Mouse (Mus musculus): ENCODE measurements around the gene Tbpl2. TPM values are rescaled to one million over a fixed set of nuclear protein-coding genes. Genes with fewer than 3 reads are reported as not detected.

The Tbpl2 gene
- not detected in 2 replicates for total RNA-seq (2015)
- total RNA-seq (2017): not detected in 2 replicates

DNA sequence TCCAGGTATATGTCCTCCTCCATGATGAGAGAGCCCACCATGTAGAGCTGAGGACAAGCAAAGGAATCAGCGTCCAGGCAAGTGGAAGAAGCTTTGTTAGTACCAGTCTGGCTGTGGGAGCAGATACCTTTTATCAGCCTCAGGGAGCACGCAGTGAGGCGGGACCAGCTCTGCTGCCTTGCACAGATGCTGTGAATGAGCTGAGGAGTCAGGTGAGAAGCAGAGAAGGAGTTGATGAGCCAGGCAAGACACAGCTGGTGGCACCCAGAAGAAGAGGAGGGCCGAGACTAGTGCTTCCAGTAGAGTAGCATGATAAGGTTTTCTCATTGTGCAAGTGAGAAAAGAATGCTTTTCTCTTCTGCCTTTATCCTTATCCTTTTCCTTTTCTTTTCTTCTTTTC is at the start of gene Tbpl2:
Gene Tbpl2, minus strand, starts transcription at position 101 of the 400 bp plus-strand sequence.
- ATAC-seq (ENCODE audit: poor library complexity, severe bottlenecking): no peak

DNA sequence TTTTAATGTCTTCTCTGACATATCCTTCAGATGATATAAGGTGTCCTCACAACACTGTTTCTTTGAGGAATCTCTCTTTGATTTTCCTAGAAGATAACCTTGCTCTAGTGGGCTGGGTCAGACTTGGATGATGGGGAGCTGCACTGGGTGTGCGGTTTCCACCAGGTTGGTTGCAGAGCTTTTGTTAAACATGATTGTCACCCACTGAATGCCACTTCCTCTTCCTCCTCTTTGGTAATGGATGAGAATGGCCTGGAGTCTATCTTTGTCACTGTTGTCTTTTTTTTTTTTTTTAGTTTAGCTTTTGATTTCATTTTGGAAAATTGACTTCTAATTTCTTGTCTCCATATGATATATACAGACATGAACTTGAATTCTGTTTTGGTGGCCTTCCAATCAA is 38.0 kb upstream of the Tbpl2 start:
- ATAC-seq (ENCODE audit: poor library complexity, severe bottlenecking): peak; percentile 63

DNA sequence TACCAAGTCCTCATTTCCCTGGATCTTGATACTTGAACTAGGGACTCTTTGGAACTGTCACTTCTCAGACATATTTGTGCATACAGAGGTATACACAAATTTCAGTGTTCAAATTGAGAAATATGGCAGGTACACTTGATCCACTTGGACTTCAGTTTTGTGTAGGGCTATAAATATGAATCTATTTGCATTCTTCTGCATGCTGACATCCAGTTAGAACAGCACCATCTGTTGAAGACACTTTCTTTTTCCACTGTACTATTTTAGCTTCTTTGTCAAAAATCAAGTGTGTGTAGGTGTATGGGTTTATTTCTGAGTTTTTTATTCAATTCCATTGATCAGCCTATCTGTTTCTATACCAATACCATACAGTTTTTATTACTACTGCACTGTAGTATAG is 12.7 kb upstream of the Tbpl2 start:
- ATAC-seq (ENCODE audit: poor library complexity, severe bottlenecking): no peak

DNA sequence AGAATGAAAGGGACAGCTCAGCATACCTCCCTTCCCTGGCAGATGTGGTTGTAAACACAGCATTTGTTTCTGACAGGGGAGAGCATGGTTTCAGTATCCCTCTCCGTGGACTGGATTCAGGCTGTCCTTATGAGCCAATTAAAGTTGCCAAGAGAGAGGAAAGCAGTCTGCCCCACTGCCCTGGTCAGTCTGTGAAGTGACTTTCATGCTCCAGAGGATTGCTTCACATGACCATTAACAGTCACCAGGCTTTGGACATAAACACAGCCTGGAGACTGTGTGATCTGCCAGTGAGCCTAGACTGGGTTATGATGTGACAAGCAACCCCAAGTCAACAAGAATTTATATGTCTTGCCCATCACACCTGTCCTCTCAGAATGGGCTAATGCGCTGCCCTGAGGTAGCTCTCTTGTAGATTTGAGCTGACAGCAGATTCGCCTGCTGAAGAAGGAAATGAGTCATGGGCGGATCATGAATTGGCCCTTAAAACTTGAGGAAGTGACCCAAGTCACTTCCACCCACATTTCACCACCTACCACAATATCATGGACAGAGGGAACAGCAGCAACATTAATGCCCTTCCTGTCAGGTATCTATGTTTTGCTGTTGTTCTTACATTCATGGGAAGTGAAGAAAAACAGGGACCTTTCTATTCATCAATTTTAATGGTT is 7.4 kb upstream of the Tbpl2 start:
- ATAC-seq (ENCODE audit: poor library complexity, severe bottlenecking): peak; percentile 98

DNA sequence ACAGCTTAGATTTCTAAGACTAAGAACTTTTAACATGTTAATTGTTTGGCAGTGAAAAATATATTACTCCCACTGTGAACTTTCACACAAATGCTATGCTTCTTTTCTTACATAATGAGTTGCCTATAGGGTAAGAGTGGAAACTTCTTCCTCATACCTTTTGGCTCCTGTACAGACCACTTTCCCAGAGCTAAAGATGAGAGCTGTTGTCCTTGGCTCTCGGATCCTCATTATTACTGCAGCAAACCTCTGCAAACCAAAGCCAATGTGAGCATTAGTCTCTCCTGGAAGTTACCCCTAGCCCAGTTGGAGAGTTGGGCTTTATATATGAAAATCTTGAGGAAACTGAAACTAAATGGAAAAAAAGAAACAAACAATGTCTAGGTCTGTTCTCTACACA is 5.5 kb downstream of the Tbpl2 start:
- no peak for ATAC-seq (ENCODE audit: poor library complexity, severe bottlenecking)

DNA sequence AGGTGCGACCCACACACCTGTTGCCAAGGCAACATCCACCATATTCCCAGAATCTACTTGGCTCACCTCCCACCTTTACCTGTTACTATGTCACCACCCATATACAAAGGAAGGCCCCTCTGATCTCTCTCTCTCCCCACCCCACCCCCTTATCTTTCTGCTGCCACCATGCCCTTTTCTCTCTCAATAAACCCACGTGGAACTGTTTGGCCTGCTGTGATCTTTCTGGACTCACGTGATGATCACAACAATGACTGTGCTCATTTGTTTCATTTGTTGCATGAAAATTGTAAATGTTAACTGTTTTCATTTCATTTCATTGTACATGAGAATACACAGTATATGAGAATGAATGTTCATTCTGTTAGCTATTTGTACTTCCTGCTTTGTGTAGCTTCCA is 45.9 kb downstream of the Tbpl2 start:
- ATAC-seq (ENCODE audit: poor library complexity, severe bottlenecking): no peak

DNA sequence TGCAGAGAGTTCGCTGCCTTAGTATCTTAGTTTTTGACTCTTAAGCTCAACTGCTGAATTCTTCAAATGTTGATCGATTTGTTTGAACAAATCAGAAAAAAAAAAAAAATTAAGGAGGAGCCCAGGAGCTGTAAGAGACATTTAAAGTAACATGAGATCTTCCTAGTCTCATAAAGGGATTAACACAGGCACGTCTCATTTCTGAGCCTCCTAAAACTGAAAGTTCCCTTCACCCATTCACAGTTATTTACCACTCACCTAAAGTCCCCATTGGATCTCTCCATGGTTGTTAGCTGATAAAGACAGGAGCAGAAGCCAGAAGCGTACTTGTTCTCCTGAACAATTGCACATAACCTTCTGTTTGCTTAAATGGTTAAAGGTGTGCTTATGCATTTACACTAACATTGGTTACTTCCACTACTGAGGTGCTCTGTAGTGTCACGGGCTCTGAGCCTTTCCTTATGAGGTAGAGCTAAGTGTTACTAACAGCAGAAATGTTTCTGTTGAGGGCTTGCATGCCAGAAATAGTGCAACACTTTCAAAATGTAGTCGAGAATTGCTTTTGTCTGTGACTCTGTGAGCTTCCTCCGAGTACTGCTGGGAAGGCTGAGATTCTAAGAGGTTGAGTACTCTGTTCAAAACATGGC is 46.9 kb downstream of the Tbpl2 start, which contains the start of gene Hnmt:
Gene Hnmt, minus strand, starts transcription at position 51 of the 647 bp plus-strand sequence.
- no peak for ATAC-seq (ENCODE audit: poor library complexity, severe bottlenecking)

DNA sequence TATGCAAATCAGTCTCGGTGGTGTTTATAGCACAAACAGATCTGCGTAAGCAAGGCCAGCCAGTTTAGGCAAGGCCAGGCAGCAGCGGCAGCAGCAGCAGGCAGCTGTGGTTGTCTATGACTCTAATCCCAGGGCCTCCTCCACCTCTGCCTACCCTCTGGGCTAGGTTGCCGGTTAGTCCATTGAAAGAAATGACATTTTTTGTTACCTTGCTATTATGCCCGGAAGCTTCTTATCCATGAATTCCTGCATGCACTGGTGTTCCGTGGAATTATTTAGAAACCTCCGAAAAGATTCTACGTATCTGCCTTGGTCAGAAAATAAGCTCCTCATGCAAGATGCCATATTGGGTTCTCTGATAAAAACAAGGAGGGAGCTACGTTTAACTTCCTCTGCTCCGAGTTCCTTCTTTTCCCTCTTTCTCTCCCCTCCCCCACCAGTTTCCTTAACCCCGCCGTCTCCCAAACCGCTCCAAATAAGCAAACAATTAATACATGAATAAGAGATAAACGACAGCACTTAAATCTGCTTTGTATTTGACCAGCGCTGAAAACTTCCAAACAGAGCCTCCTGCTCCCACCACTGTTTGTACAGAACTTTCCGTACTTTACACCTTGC is 47.8 kb downstream of the Tbpl2 start:
- ATAC-seq (ENCODE audit: poor library complexity, severe bottlenecking): peak; percentile 79

DNA sequence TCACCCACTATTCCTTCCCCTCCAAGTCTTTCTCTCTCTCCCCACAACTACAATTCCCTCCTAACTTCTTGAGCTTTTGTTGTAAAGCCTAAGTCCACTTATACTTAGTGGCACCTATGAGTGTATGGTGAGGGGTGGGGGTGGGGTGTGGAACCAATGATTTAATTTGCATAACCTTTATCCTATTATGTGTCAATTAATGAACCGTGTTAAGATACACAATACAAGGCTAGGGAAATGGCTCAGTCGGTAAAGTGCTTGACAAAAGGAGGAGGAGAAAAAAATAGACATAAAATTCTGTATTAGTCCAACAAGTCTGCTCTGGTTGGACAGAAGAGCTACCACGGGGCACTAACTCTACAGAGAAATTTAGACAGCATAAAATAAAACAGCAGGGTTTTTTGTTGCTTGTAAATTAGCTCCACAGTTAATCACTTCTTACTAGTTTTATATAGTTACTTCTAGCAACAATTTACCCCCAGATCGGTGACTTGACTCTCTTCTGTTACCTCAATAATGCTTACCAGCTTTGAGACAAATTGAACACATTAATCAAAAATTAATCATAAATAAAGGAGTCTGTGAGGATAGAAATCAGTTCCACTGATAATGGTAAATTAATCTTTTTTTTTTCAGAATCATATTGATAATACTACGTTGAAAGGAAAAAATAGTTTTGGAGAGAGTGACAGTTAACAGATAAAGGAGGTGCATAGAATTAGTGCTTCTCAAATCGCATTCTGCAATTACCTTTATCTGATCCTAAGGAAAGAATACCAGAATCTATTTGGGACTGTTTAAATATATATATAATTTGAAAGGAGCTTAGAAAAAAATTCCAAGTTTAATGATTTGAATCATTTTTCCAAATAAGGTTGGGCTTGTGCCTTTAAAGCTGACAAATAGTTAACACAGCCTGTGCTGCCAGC is 48.6 kb downstream of the Tbpl2 start:
- no peak for ATAC-seq (ENCODE audit: poor library complexity, severe bottlenecking)

DNA sequence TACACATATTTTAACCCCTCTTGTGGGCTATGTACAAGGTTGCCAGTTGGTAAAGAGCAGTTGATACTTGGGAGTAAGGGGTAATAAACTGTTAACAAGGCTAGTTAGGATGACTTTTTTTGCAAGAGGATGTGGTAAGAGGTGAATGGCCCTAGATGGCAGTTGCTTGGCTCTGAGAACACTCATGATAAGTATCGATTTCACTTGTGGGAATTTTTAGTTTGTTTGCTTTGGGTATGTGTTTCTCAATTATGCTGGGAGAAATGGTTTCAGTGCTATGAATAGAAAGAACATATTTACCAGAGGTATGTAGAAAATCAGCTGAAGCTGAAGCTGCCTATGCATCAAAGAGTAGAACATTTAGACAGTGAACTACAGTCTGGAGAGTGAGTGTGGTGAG is 53.5 kb downstream of the Tbpl2 start:
- ATAC-seq (ENCODE audit: poor library complexity, severe bottlenecking): no peak

DNA sequence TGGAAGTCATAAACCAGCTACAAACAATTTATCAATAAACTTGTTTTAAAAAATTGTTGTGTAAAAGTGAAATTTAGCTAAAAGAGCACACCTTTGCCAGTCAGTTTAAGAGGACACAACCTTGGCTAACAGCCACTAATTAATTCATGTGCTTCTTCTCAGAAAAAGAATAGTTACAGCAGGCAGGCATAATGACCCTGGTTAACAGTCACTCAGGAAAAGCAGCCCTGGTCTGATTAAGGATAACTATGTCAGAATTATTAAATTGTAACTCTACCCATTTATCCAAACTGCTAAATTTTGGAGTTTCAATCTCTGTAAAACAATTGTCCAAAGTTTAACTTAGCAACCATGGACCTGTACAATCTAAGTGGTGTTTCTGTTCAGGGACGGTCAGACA is 55.9 kb downstream of the Tbpl2 start:
- no peak for ATAC-seq (ENCODE audit: poor library complexity, severe bottlenecking)

Other genes starting within 250 kb of the Tbpl2 start
- 15.1 and 16.1 TPM in 2 replicates for gene Hnmt, start 47.2 kb downstream of the Tbpl2 start, total RNA-seq (2015)
- gene Hnmt, start 47.2 kb downstream of the Tbpl2 start, total RNA-seq (2017): 27.2 and 41.2 TPM in 2 replicates
- gene Il1f8, start 56.6 kb upstream of the Tbpl2 start, total RNA-seq (2015): not detected in 2 replicates
- not detected in 2 replicates for gene Il1f8, start 56.6 kb upstream of the Tbpl2 start, total RNA-seq (2017)
- gene Il1f9, start 89.9 kb upstream of the Tbpl2 start, total RNA-seq (2015): 55.9 and 64.6 TPM in 2 replicates
- 38.3 and 38.4 TPM in 2 replicates for gene Il1f9, start 89.9 kb upstream of the Tbpl2 start, total RNA-seq (2017)
- gene Il1f6, start 118.8 kb upstream of the Tbpl2 start, total RNA-seq (2015): not detected in 2 replicates
- not detected in 2 replicates for gene Il1f6, start 118.8 kb upstream of the Tbpl2 start, total RNA-seq (2017)
- gene Il1f5, start 180.4 kb upstream of the Tbpl2 start, total RNA-seq (2015): not detected in 2 replicates
- not detected in 2 replicates for gene Il1f5, start 180.4 kb upstream of the Tbpl2 start, total RNA-seq (2017)
- gene Il1f10, start 194.6 kb upstream of the Tbpl2 start, total RNA-seq (2015): not detected in 2 replicates
- gene Il1f10, start 194.6 kb upstream of the Tbpl2 start, total RNA-seq (2017): not detected in 2 replicates
- gene Il1rn, start 240.3 kb upstream of the Tbpl2 start, total RNA-seq (2015): 43.0 and 51.1 TPM in 2 replicates
- 35.8 and 35.9 TPM in 2 replicates for gene Il1rn, start 240.3 kb upstream of the Tbpl2 start, total RNA-seq (2017)